Mouse (Mus musculus) Patski (cell line): ENCODE measurements around the gene Dcbld1. TPM values are rescaled to one million over a fixed set of nuclear protein-coding genes. Genes with fewer than 3 reads are reported as not detected.
A peak's percentile ranks its signal among the peaks of the same experiment; 100 is the strongest.

Experiments
- ATAC-seq: fragments of 100-300 bp; one replicate; pipeline ENCODE4 v1.8.0; 2021
- CTCF ChIA-PET: fragments of 350-600 bp; sonication (Branson Sonifier 250); formaldehyde crosslinking; loops from one replicate; lab custom pipeline; 2022; ENCODE audit warnings: inconsistent platforms; lab: Charles Lee
- POLR2A ChIA-PET: fragments of 350-600 bp; sonication (Branson Sonifier 250); formaldehyde crosslinking; loops from one replicate; lab custom pipeline; 2022; ENCODE audit warnings: antibody characterized with exemption, inconsistent platforms; lab: Charles Lee
- DNase-seq: peaks from one replicate; pipeline ENCODE4 v3.0.0-alpha.2; 2011; ENCODE audit warnings: low read depth, low spot score
- H3K27me3 ChIP-seq: fragments of 371-371 bp; one replicate; pipeline ENCODE4 v1.5.1; 2021
- CTCF ChIP-seq: fragments of 100-300 bp; IDR thresholded peaks from one replicate; pipeline ENCODE4 v1.5.1; 2021
- in situ Hi-C: fragments of 300-500 bp; cut with MboI; formaldehyde crosslinking; loops from 3 replicates; pipeline ENCODE4 v1.11.1; 2018; ENCODE audit warnings: low pct_unique_long_range_greater_than_20kb, mixed read lengths
- polyA plus RNA-seq: library from polyadenylated mRNA; unstranded; gene quantifications from one replicate; pipeline ENCODE4 v1.2.3, GENCODE M21; 2021

Dcbld1 gene
- polyA plus RNA-seq, 1 experiment from 2014 or later: 9.1 TPM

- TF ChIP-seq CTCF: peak; percentile 54
- ChIA-PET CTCF (interaction anchor here (0.6 to 2.2 kb wide), 7 partner anchors 16 to 150 kb away, joined by 3 to 10 read pairs (median 3); no protein-coding TSS in a partner anchor), POLR2A (interaction anchor here (1.6 kb wide), 1 partner anchor 40 kb away, joined by 3 read pairs; no protein-coding TSS in a partner anchor)
- ATAC-seq (peak; percentile 18), DNase-seq (no peak)
- in situ Hi-C loops: no loop called here
- H3K27me3 ChIP-seq: no peaks in the 10 kb centered on the region
Measured at GRCm38 (mm10) chr10:52232196-52233176, 933 bp upstream of the Dcbld1 start.

- DNase-seq (no peak), ATAC-seq (peak; percentile 21)
- POLR2A ChIA-PET: interaction anchor here (1.6 kb wide), 1 partner anchor 39 kb away, joined by 3 read pairs; no protein-coding TSS in a partner anchor
- in situ Hi-C loops: no loop called here
- no peaks in the 10 kb centered on the region for H3K27me3 ChIP-seq
- TF ChIP-seq CTCF: no peak
- CTCF ChIA-PET: interaction anchor here (1.2 kb wide), 1 partner anchor 148 kb away, joined by 4 read pairs; no protein-coding TSS in a partner anchor
Measured at GRCm38 (mm10) chr10:52233969-52234653, 692 bp downstream of the Dcbld1 start.

GRCm38 (mm10) chr10:52234654-52234981 lies 1.2 kb downstream of the Dcbld1 start:
- TF ChIP-seq CTCF: no peak
- ATAC-seq (no peak), DNase-seq (no peak)
- CTCF ChIA-PET: no interaction called here
- in situ Hi-C loops: no loop called here
- no peaks in the 10 kb centered on the region for H3K27me3 ChIP-seq
- POLR2A ChIA-PET: interaction anchor here (0.6 kb wide), 1 partner anchor 115 kb away, joined by 3 read pairs; no protein-coding TSS in a partner anchor

GRCm38 (mm10) chr10:52235461-52235860 lies 2.0 kb downstream of the Dcbld1 start:
- ChIA-PET CTCF (interaction anchor here (0.9 kb wide), 1 partner anchor 78 kb away, joined by 3 read pairs; no protein-coding TSS in a partner anchor), POLR2A (interaction anchor here (0.6 to 1.3 kb wide), 2 partner anchors 39 to 114 kb away, joined by 3 read pairs; no protein-coding TSS in a partner anchor)
- DNase-seq (no peak), ATAC-seq (no peak)
- TF ChIP-seq CTCF: no peak
- in situ Hi-C loops: no loop called here
- H3K27me3 ChIP-seq: no peaks in the 10 kb centered on the region

- H3K27me3 ChIP-seq: no peaks in the 10 kb centered on the region
- DNase-seq (no peak), ATAC-seq (no peak)
- in situ Hi-C loops: no loop called here
- POLR2A ChIA-PET: no interaction called here
- CTCF ChIA-PET: interaction anchor here (1.6 to 1.7 kb wide), 3 partner anchors 9 to 27 kb away, joined by 3 to 5 read pairs (median 4); no protein-coding TSS in a partner anchor
- no peak for TF ChIP-seq CTCF
Measured at GRCm38 (mm10) chr10:52242015-52242414, 8.6 kb downstream of the Dcbld1 start.

GRCm38 (mm10) chr10:52242680-52243323 lies 9.4 kb downstream of the Dcbld1 start:
- ATAC-seq: peak; percentile 71
- ChIA-PET POLR2A (interaction anchor here (0.6 kb wide), 1 partner anchor 537 kb away, joined by 3 read pairs; no protein-coding TSS in a partner anchor), CTCF (interaction anchor here (1.6 to 1.7 kb wide), 3 partner anchors 9 to 28 kb away, joined by 3 to 5 read pairs (median 4); no protein-coding TSS in a partner anchor)
- in situ Hi-C loops: no loop called here
- TF ChIP-seq CTCF: no peak
- DNase-seq: no peak
- no peaks in the 10 kb centered on the region for H3K27me3 ChIP-seq

- no peak for ATAC-seq
- POLR2A ChIA-PET: no interaction called here
- in situ Hi-C loops: no loop called here
- H3K27me3 ChIP-seq: no peaks in the 10 kb centered on the region
- DNase-seq: no peak
- CTCF ChIA-PET: no interaction called here
- no peak for TF ChIP-seq CTCF
Measured at GRCm38 (mm10) chr10:52246207-52246606, 12.8 kb downstream of the Dcbld1 start.

- TF ChIP-seq CTCF: no peak
- ChIA-PET POLR2A (no interaction called here), CTCF (no interaction called here)
- DNase-seq (no peak), ATAC-seq (no peak)
- no peaks in the 10 kb centered on the region for H3K27me3 ChIP-seq
- in situ Hi-C loops: no loop called here
Measured at GRCm38 (mm10) chr10:52252240-52252639, 18.8 kb downstream of the Dcbld1 start.

GRCm38 (mm10) chr10:52253426-52253825 lies 20.0 kb downstream of the Dcbld1 start:
- no peaks in the 10 kb centered on the region for H3K27me3 ChIP-seq
- no peak for ATAC-seq
- TF ChIP-seq CTCF: no peak
- in situ Hi-C loops: no loop called here
- CTCF ChIA-PET: interaction anchor here (2.5 kb wide), 1 partner anchor 10 kb away, joined by 6 read pairs; no protein-coding TSS in a partner anchor
- POLR2A ChIA-PET: no interaction called here
- DNase-seq: no peak

GRCm38 (mm10) chr10:52257768-52258167 lies 24.3 kb downstream of the Dcbld1 start:
- in situ Hi-C loops: no loop called here

More at GRCm38 (mm10) chr10:52257768-52258167, 24.3 kb downstream of the Dcbld1 start:
- H3K27me3 ChIP-seq: no peaks in the 10 kb centered on the region
- ATAC-seq (no peak), DNase-seq (no peak)
- CTCF ChIA-PET: interaction anchor here (1.8 kb wide), 1 partner anchor 25 kb away, joined by 4 read pairs; the partner anchor contains the start of gene Dcbld1
- POLR2A ChIA-PET: no interaction called here
- no peak for TF ChIP-seq CTCF
